Mouse (Mus musculus) E14TG2a.4 (cell line): ENCODE results near the gene Zfp804b.

Experiments used
- H3K27me3 ChIP-seq: 2 replicates; pipeline ENCODE4 v1.6.1; 2014; ENCODE audit warnings: low read length, control low read depth; ENCODE audit not compliant: insufficient read depth
- H3K36me3 ChIP-seq: 2 replicates; pipeline ENCODE4 v1.6.1; 2014; ENCODE audit warnings: low read length, control low read depth; ENCODE audit not compliant: insufficient read depth
- H3K4me1 ChIP-seq: replicated peaks from 2 replicates; pipeline ENCODE4 v1.6.1; 2014; ENCODE audit warnings: low read depth, low read length, control low read depth
- H3K4me3 ChIP-seq: replicated peaks from 2 replicates; pipeline ENCODE4 v1.5.1; 2014; ENCODE audit warnings: mild to moderate bottlenecking, low read length
- H3K9me3 ChIP-seq: 2 replicates; pipeline ENCODE4 v1.6.1; 2014; ENCODE audit warnings: low read length, control low read depth
- CTCF ChIP-seq: conservative IDR thresholded peaks from 2 replicates; pipeline ENCODE4 v1.5.1; 2014; ENCODE audit warnings: low read length
- NANOG ChIP-seq: IDR thresholded peaks from 2 replicates; pipeline ENCODE4 v1.6.1; 2014; ENCODE audit warnings: borderline replicate concordance, low read length, mixed read lengths
- POU5F1 ChIP-seq: IDR thresholded peaks from 2 replicates; pipeline ENCODE4 v1.6.1; 2014; ENCODE audit warnings: low read length, borderline replicate concordance

The Zfp804b gene

DNA sequence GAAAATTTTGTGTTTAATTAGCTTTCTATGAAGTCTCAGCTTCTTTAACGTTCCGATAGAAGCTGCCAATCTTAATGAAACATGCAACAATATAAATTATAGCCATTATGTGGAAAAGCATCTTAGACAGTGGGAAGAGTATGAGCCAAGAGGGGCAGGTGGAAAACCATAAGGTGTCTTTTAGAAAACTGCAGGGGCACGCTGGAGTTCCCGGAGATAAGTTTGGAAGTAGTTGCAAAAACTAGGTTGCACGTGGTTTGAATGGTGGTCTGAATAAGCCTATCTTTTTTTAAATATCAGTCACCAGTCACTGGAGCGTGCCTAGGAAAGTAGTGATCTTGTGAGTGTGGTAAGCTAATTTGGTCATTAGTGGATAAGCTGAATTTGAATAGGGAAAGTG is 473.0 kb downstream of the Zfp804b start:
- no peaks in the 10 kb centered on the region for H3K9me3 ChIP-seq
- TF ChIP-seq POU5F1, result no peak
- no peak for TF ChIP-seq CTCF
- TF ChIP-seq NANOG, result no peak
- no peak overlapping the region for H3K4me3 ChIP-seq

DNA sequence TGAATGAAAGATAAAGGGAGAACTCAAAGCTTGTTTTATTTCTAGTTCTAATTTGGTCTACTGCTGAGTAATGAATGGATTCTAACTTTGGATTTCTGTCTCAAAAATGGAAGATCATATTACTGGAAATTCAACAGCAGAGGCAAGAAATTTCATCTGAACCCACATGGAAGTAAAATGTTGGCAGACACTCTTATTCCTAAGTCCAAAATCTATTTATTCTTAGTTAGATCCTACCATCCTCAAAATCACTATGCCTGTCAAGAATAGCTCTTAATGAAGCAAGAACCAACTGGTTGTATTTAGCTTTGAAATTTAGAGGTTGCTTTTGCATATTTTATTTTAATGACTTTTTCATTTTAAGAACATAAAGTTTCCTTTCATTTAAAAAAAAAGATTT is 473.6 kb downstream of the Zfp804b start:
- TF ChIP-seq CTCF (no peak), POU5F1 (no peak), NANOG (no peak)
- Histone ChIP-seq H3K4me3 (no peak overlapping the region), H3K9me3 (no peaks in the 10 kb centered on the region), H3K27me3 (no peaks in the 10 kb centered on the region), H3K36me3 (no peaks in the 10 kb centered on the region), H3K4me1 (no peaks in the 10 kb centered on the region)

More for the DNA sequence above, 473.0 kb downstream of the Zfp804b start:
- H3K36me3 ChIP-seq, result no peaks in the 10 kb centered on the region
- H3K27me3 ChIP-seq, result no peaks in the 10 kb centered on the region
- no peaks in the 10 kb centered on the region for H3K4me1 ChIP-seq

DNA sequence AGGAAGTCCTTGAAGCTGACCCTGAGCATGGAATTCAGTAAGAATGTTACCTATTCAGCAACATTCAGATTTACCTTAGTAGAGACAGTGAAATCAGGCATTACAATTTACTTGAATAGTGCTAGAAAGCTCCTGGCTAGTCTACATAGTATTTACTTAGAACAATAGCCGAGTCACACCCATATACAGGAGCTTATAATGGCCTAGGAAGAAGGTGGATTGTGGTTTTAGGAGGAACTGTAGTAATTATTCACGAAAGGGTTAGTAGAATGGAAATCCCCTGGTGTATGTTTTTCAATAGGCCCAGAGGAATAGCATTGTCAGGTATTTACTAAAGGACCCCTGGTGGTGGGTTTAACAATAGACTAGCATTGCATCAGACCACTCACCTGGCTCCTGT is 549.2 kb downstream of the Zfp804b start:
- Histone ChIP-seq H3K27me3 (no peaks in the 10 kb centered on the region), H3K4me1 (peaks cover 7% of the 10 kb centered on the region), H3K9me3 (peaks cover 16% of the 10 kb centered on the region), H3K36me3 (no peaks in the 10 kb centered on the region), H3K4me3 (no peak overlapping the region)
- TF ChIP-seq NANOG (no peak), POU5F1 (no peak), CTCF (no peak)

DNA sequence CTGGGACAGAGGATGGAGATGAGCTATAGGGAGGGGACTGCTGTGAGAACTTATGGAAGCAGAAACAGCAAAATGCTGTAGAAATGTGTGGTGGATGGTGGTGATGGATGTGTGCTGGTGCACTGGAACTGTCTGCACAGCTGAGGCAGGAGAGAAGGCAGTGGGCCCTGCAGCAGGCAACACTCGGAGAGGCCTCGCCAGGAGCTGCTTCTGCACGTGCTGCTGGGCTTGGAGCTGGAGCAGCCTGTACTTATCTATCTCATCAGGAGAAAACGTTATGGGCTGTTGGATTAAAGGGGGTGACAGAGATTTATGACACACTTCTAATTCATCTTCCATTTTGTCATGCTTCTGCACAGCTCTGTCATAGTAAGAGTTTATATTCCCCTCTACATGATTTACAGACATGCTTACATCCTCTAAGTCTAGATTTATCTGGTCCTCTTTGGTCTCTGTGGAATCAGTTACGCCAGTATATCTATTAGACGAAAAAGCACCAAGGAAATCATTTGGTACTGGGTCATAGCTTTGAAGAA is 575.1 kb downstream of the Zfp804b start:
- Histone ChIP-seq H3K27me3 (no peaks in the 10 kb centered on the region), H3K4me1 (no peaks in the 10 kb centered on the region), H3K4me3 (no peak overlapping the region), H3K9me3 (no peaks in the 10 kb centered on the region), H3K36me3 (no peaks in the 10 kb centered on the region)
- TF ChIP-seq NANOG, result no peak
- TF ChIP-seq POU5F1, result no peak
- TF ChIP-seq CTCF, result no peak
